Mouse (Mus musculus) megakaryocyte-erythroid progenitor cell, adult 5 weeks (primary cell): ENCODE measurements around the gene Vmn2r28. TPM values are rescaled to one million over a fixed set of nuclear protein-coding genes. Genes with fewer than 3 reads are reported as not detected.

Source experiments
- polyA plus RNA-seq: library from polyadenylated mRNA; stranded (reverse); fragments of >175 nt; gene quantifications from 2 replicates; pipeline ENCODE4 v1.2.3, GENCODE M21; 2012

The Vmn2r28 gene
- 0.02 TPM in 1 of 2 replicates, not detected in the other for polyA plus RNA-seq

GRCm38 (mm10) chr7:5493856-5494255, at the start of gene Vmn2r28:
TSS of gene Vmn2r28 (minus strand) at chr7:5493956.

DNA sequence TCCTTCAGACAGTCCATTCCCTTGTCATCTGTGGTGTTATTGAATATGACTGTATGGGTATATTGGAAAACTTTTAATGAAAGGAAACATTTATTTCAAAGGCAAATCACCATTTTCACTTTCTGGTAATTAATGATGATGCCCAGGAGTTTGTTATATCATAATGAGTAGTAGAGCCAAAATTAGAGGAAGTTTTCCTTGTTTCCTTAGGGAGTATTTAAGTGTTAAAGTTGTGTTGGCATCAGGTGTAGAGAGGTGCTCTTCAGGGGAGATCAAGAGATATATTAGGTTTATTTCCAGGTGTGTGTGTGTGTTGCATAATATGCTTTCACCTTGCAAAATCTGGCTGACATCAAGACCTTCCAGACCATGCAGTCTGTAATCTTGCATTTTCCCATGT, 37.1 kb downstream of the Vmn2r28 start, which contains the start of gene Vmn1r59:
Gene Vmn1r59 (minus strand): TSS at position 101 of the 400 bp plus-strand sequence.

Other genes starting within 250 kb of the Vmn2r28 start
- gene Gm5065, start 143.4 kb downstream of the Vmn2r28 start, polyA plus RNA-seq: not detected in 2 replicates
- gene Nlrp2, start 142.9 kb downstream of the Vmn2r28 start, polyA plus RNA-seq: not detected in 2 replicates
- gene Vmn1r58, start 80.6 kb downstream of the Vmn2r28 start, polyA plus RNA-seq: not detected in 2 replicates
- not detected in 2 replicates for gene Vmn1r59, start 37.2 kb downstream of the Vmn2r28 start, polyA plus RNA-seq
- gene Vmn1r60, start 53.4 kb upstream of the Vmn2r28 start, polyA plus RNA-seq: not detected in 2 replicates
- not detected in 2 replicates for gene Vmn1r61, start 119.3 kb upstream of the Vmn2r28 start, polyA plus RNA-seq
- gene Vmn1r62, start 179.7 kb upstream of the Vmn2r28 start, polyA plus RNA-seq: not detected in 2 replicates